Mouse (Mus musculus): Measurements from ENCODE around the gene Ppp1r3e. TPM values are rescaled to one million over a fixed set of nuclear protein-coding genes. Genes with fewer than 3 reads are reported as not detected.

Gene Ppp1r3e
- polyA plus RNA-seq, 1 experiment from 2014 or later, result 2.5 TPM

GRCm38 (mm10) chr14:54885309-54885708, 8.0 kb upstream of the Ppp1r3e start:
- peaks cover 13% of the 10 kb centered on the region for H3K4me1 ChIP-seq (ENCODE audit: control insufficient read depth, insufficient read depth, low read length)
- ATAC-seq (no peak), DNase-seq (ENCODE audit: low spot score) (no peak)
- no peak overlapping the region for H3K27ac ChIP-seq (ENCODE audit: low read depth, low read length)
- no peaks in the 10 kb centered on the region for H3K9me3 ChIP-seq (replicated peaks; ENCODE audit: control insufficient read depth, low read length)
- no peaks in the 10 kb centered on the region for H3K27me3 ChIP-seq (replicated peaks; ENCODE audit: control insufficient read depth, insufficient read depth, low read length)
- no peak overlapping the region for H3K4me3 ChIP-seq (ENCODE audit: low read depth, low read length)
- WGBS, result 88% methylated on average over 11 of the region's 11 CpGs
- H3K9ac ChIP-seq (ENCODE audit: low read length), result no peak overlapping the region
- no peak overlapping the region for H3K4me2 ChIP-seq (ENCODE audit: low read length)
- peaks cover 10% of the 10 kb centered on the region for H3K36me3 ChIP-seq (ENCODE audit: control insufficient read depth, insufficient read depth, low read length)

- no peaks in the 10 kb centered on the region for H3K27me3 ChIP-seq (replicated peaks; ENCODE audit: control insufficient read depth, insufficient read depth, low read length)
- H3K36me3 ChIP-seq (ENCODE audit: control insufficient read depth, insufficient read depth, low read length), result peaks cover 10% of the 10 kb centered on the region
- WGBS, result 38% methylated on average over 21 of the region's 21 CpGs
- H3K4me1 ChIP-seq (ENCODE audit: control insufficient read depth, insufficient read depth, low read length), result peaks cover 13% of the 10 kb centered on the region
- peak; percentile 10; the same call in 1 of the 2 replicates for ATAC-seq
- H3K9ac ChIP-seq (ENCODE audit: low read length), result peak overlapping the region; percentile 88
- peak overlapping the region; percentile 83 for H3K4me2 ChIP-seq (ENCODE audit: low read length)
- H3K27ac ChIP-seq (ENCODE audit: low read depth, low read length), result peak overlapping the region; percentile 86
- no peak for DNase-seq (ENCODE audit: low spot score)
- peak overlapping the region; percentile 69 for H3K4me3 ChIP-seq (ENCODE audit: low read depth, low read length)
- H3K9me3 ChIP-seq (replicated peaks; ENCODE audit: control insufficient read depth, low read length), result no peaks in the 10 kb centered on the region
These were observed 6.8 kb upstream of the Ppp1r3e start for GRCm38 (mm10) chr14:54884022-54884712.

- peak within 1 kb of the TSS; percentile 83 for H3K4me2 ChIP-seq (ENCODE audit: low read length)
- peaks cover 13% of the 10 kb centered on the region for H3K4me1 ChIP-seq (ENCODE audit: control insufficient read depth, insufficient read depth, low read length)
- peaks cover 10% of the 10 kb centered on the region for H3K36me3 ChIP-seq (ENCODE audit: control insufficient read depth, insufficient read depth, low read length)
- no peaks in the 10 kb centered on the region for H3K27me3 ChIP-seq (replicated peaks; ENCODE audit: control insufficient read depth, insufficient read depth, low read length)
- peak within 1 kb of the TSS; percentile 69 for H3K4me3 ChIP-seq (ENCODE audit: low read depth, low read length)
- peak within 1 kb of the TSS; percentile 88 for H3K9ac ChIP-seq (ENCODE audit: low read length)
- H3K9me3 ChIP-seq (replicated peaks; ENCODE audit: control insufficient read depth, low read length), result no peaks in the 10 kb centered on the region
- ATAC-seq (peak; percentile 89), DNase-seq (ENCODE audit: low spot score) (peak; percentile 84)
- peak within 1 kb of the TSS; percentile 86 for H3K27ac ChIP-seq (ENCODE audit: low read depth, low read length)
- under 1% methylated on average over 27 of the region's 27 CpGs for WGBS
These were observed 6.0 kb upstream of the Ppp1r3e start, which contains the start of the genes Bcl2l2 and Gm20521 for GRCm38 (mm10) chr14:54883154-54884021. Bcl2l2 (plus strand) TSS chr14:54883377. Gm20521 (plus strand) TSS chr14:54883441.

GRCm38 (mm10) chr14:54876539-54877047, 757 bp downstream of the Ppp1r3e start:
- H3K36me3 ChIP-seq (ENCODE audit: control insufficient read depth, insufficient read depth, low read length), result no peaks in the 10 kb centered on the region
- peak overlapping the region; percentile 91 for H3K9ac ChIP-seq (ENCODE audit: low read length)
- ATAC-seq (peak; percentile 93), DNase-seq (ENCODE audit: low spot score) (peak; percentile 95)
- H3K4me1 ChIP-seq (ENCODE audit: control insufficient read depth, insufficient read depth, low read length), result peaks cover 10% of the 10 kb centered on the region; the same call in 1 of the 2 replicates
- H3K4me2 ChIP-seq (ENCODE audit: low read length), result peak overlapping the region; percentile 98
- peak overlapping the region; percentile 68 for H3K4me3 ChIP-seq (ENCODE audit: low read depth, low read length)
- WGBS, result under 1% methylated on average over 59 of the region's 72 CpGs
- peak overlapping the region; percentile 90 for H3K27ac ChIP-seq (ENCODE audit: low read depth, low read length)
- H3K27me3 ChIP-seq (replicated peaks; ENCODE audit: control insufficient read depth, insufficient read depth, low read length), result no peaks in the 10 kb centered on the region
- H3K9me3 ChIP-seq (replicated peaks; ENCODE audit: control insufficient read depth, low read length), result no peaks in the 10 kb centered on the region

GRCm38 (mm10) chr14:54875844-54876538, 1.4 kb downstream of the Ppp1r3e start:
- peak overlapping the region; percentile 98 for H3K4me2 ChIP-seq (ENCODE audit: low read length)
- H3K4me1 ChIP-seq (ENCODE audit: control insufficient read depth, insufficient read depth, low read length), result peaks cover 10% of the 10 kb centered on the region; the same call in 1 of the 2 replicates
- ATAC-seq (peak; percentile 63), DNase-seq (ENCODE audit: low spot score) (peak; percentile 61)
- H3K27me3 ChIP-seq (replicated peaks; ENCODE audit: control insufficient read depth, insufficient read depth, low read length), result no peaks in the 10 kb centered on the region
- no peaks in the 10 kb centered on the region for H3K36me3 ChIP-seq (ENCODE audit: control insufficient read depth, insufficient read depth, low read length)
- peak overlapping the region; percentile 91 for H3K9ac ChIP-seq (ENCODE audit: low read length)
- H3K9me3 ChIP-seq (replicated peaks; ENCODE audit: control insufficient read depth, low read length), result no peaks in the 10 kb centered on the region
- WGBS, result 4% methylated on average over 36 of the region's 36 CpGs
- H3K27ac ChIP-seq (ENCODE audit: low read depth, low read length), result peak overlapping the region; percentile 90
- peak overlapping the region; percentile 68 for H3K4me3 ChIP-seq (ENCODE audit: low read depth, low read length)

GRCm38 (mm10) chr14:54874165-54874564, 3.2 kb downstream of the Ppp1r3e start:
- no peak overlapping the region for H3K9ac ChIP-seq (ENCODE audit: low read length)
- H3K4me3 ChIP-seq (ENCODE audit: low read depth, low read length), result no peak overlapping the region
- WGBS, result 93% methylated on average over 3 of the region's 3 CpGs
- H3K4me1 ChIP-seq (ENCODE audit: control insufficient read depth, insufficient read depth, low read length), result peaks cover 10% of the 10 kb centered on the region; the same call in 1 of the 2 replicates
- H3K27ac ChIP-seq (ENCODE audit: low read depth, low read length), result no peak overlapping the region
- H3K27me3 ChIP-seq (replicated peaks; ENCODE audit: control insufficient read depth, insufficient read depth, low read length), result no peaks in the 10 kb centered on the region
- no peaks in the 10 kb centered on the region for H3K9me3 ChIP-seq (replicated peaks; ENCODE audit: control insufficient read depth, low read length)
- DNase-seq (ENCODE audit: low spot score) (no peak), ATAC-seq (no peak)
- H3K4me2 ChIP-seq (ENCODE audit: low read length), result no peak overlapping the region
- no peaks in the 10 kb centered on the region for H3K36me3 ChIP-seq (ENCODE audit: control insufficient read depth, insufficient read depth, low read length)

GRCm38 (mm10) chr14:54870861-54871260, 6.5 kb downstream of the Ppp1r3e start, which contains the start of gene Homez:
Homez (minus strand) TSS chr14:54870961.
- no peaks in the 10 kb centered on the region for H3K27me3 ChIP-seq (replicated peaks; ENCODE audit: control insufficient read depth, insufficient read depth, low read length)
- H3K4me2 ChIP-seq (ENCODE audit: low read length), result no peak within 1 kb of the TSS
- H3K9ac ChIP-seq (ENCODE audit: low read length), result no peak within 1 kb of the TSS
- 90% methylated on average over 5 of the region's 5 CpGs for WGBS
- no peak within 1 kb of the TSS for H3K27ac ChIP-seq (ENCODE audit: low read depth, low read length)
- H3K4me1 ChIP-seq (ENCODE audit: control insufficient read depth, insufficient read depth, low read length), result 0 out of 2 replicates have a peak, but pooled peaks cover 5% of the 10 kb centered on the region
- ATAC-seq (no peak), DNase-seq (ENCODE audit: low spot score) (no peak)
- H3K4me3 ChIP-seq (ENCODE audit: low read depth, low read length), result no peak within 1 kb of the TSS
- H3K36me3 ChIP-seq (ENCODE audit: control insufficient read depth, insufficient read depth, low read length), result no peaks in the 10 kb centered on the region
- no peaks in the 10 kb centered on the region for H3K9me3 ChIP-seq (replicated peaks; ENCODE audit: control insufficient read depth, low read length)

- DNase-seq (ENCODE audit: low spot score) (no peak), ATAC-seq (no peak)
- no peaks in the 10 kb centered on the region for H3K27me3 ChIP-seq (replicated peaks; ENCODE audit: control insufficient read depth, insufficient read depth, low read length)
- no peaks in the 10 kb centered on the region for H3K36me3 ChIP-seq (ENCODE audit: control insufficient read depth, insufficient read depth, low read length)
- no peak overlapping the region for H3K27ac ChIP-seq (ENCODE audit: low read depth, low read length)
- no peak overlapping the region for H3K4me2 ChIP-seq (ENCODE audit: low read length)
- H3K9ac ChIP-seq (ENCODE audit: low read length), result no peak overlapping the region
- 90% methylated on average over 4 of the region's 4 CpGs for WGBS
- H3K4me3 ChIP-seq (ENCODE audit: low read depth, low read length), result no peak overlapping the region
- no peaks in the 10 kb centered on the region for H3K9me3 ChIP-seq (replicated peaks; ENCODE audit: control insufficient read depth, low read length)
- H3K4me1 ChIP-seq (ENCODE audit: control insufficient read depth, insufficient read depth, low read length), result peaks cover 5% of the 10 kb centered on the region
These were observed 9.3 kb downstream of the Ppp1r3e start for GRCm38 (mm10) chr14:54868026-54868425.
